Mouse (Mus musculus): ENCODE data around the gene Fuk. TPM values are rescaled to one million over a fixed set of nuclear protein-coding genes. Genes with fewer than 3 reads are reported as not detected.
"Not testable (repeated sequence)": the region's sequence is repeated elsewhere in the genome, so short reads cannot be mapped to it uniquely, and the experiment has no call there.

Gene Fuk
- total RNA-seq, 2 experiments from 2014 or later: 17.2 to 21.7 TPM

DNA sequence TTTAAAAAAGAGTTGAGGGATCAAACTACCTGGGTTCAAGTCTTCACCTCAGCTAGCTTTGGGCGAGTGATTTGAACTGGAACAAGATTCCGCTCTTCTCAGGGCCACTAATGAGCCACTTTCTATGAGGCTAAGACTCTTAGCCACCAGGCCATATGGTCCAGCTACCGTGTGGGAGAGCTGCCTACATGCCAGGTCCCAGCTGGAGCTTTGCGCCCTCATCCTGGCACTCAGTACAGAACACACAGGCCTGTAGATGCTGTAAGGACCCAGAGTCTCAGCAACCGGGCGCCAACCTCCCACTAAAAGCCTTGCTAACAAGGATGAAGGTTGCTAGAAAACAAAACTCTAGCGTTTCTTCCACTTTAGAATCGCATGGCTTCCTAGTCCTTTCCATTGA is 13.8 kb downstream of the Fuk start:
- peak; percentile 22 to 38 for DNase-seq (ENCODE audit: low spot score in 2 of 2)
- intact Hi-C loops (cut with DNase I): no loop called here

DNA sequence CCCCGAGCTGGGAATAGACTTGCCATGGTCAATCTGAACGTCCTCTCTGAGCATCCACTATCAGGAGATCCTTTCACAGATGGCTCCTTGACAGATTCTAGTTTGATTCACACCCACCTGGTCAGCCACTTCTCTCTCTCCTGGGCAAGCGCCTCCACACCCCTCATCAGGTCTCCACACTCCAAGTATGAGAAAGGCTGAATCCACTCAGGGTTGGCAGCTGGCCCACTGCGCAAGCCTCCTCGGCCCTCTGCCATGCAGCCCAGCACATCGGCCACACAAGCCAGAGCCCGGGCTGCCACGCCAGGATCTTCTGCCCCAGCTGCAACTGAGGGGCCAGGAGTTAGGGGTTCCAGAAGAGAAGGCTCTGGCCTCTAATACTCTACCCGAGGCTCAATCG is 14.7 kb downstream of the Fuk start:
- DNase-seq (ENCODE audit: low spot score in 2 of 2): no peak
- intact Hi-C loops (cut with DNase I): no loop called here

- no peak for DNase-seq (ENCODE audit: low spot score in 2 of 2)
- intact Hi-C loops (cut with DNase I): no loop called here
Observed at GRCm38 (mm10) chr8:110886634-110887033, 15.7 kb downstream of the Fuk start.

GRCm38 (mm10) chr8:110883824-110884223 is 18.5 kb downstream of the Fuk start:
- intact Hi-C loops (cut with DNase I): no loop called here
- DNase-seq (ENCODE audit: low spot score in 2 of 2): no peak

GRCm38 (mm10) chr8:110881741-110882310 is 20.5 kb downstream of the Fuk start:
- intact Hi-C loops (cut with DNase I): no loop called here
- peak; percentile 38 to 60 for DNase-seq (ENCODE audit: low spot score in 2 of 2)

GRCm38 (mm10) chr8:110877862-110878261 is 24.4 kb downstream of the Fuk start:
- intact Hi-C loops (cut with DNase I): no loop called here
- no peak for DNase-seq (ENCODE audit: low spot score in 2 of 2)

- DNase-seq (ENCODE audit: low spot score in 2 of 2): no peak
- intact Hi-C loops (cut with DNase I): no loop called here
Observed at GRCm38 (mm10) chr8:110870501-110870900, 31.8 kb downstream of the Fuk start.

DNA sequence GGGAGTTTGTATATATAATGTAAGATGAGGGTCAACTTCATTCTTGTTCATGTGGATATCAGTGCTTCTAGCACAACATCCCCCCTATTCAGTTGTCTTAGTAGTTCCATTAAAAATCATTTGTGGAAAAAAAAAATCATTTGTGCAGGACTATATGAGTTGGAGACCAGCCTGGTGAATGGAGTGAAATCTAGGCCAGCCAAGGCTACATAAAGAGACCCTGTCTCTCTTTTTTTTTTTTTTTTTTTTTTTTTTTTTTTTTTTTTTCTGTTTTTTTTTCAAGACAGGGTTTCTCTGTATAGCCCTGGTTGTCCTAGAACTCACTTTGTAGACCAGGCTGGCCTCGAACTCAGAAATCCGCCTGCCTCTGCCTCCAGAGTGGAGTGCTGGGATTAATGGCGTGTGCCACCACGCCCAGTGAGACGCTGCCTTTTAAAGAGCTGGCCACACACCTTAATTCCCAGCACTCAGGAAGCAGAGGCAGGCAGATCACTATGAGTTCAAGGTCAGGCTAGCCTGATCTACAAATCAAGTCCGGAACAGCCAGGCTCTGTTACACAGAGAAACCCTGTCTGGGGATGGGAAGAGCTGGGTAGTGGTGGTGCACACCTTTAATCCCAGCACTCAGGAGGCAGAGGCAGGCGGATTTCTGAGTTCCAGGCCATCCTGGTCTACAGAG is 40.8 kb downstream of the Fuk start:
- DNase-seq (ENCODE audit: low spot score in 2 of 2); intact Hi-C loops (cut with DNase I): not testable (repeated sequence)

DNA sequence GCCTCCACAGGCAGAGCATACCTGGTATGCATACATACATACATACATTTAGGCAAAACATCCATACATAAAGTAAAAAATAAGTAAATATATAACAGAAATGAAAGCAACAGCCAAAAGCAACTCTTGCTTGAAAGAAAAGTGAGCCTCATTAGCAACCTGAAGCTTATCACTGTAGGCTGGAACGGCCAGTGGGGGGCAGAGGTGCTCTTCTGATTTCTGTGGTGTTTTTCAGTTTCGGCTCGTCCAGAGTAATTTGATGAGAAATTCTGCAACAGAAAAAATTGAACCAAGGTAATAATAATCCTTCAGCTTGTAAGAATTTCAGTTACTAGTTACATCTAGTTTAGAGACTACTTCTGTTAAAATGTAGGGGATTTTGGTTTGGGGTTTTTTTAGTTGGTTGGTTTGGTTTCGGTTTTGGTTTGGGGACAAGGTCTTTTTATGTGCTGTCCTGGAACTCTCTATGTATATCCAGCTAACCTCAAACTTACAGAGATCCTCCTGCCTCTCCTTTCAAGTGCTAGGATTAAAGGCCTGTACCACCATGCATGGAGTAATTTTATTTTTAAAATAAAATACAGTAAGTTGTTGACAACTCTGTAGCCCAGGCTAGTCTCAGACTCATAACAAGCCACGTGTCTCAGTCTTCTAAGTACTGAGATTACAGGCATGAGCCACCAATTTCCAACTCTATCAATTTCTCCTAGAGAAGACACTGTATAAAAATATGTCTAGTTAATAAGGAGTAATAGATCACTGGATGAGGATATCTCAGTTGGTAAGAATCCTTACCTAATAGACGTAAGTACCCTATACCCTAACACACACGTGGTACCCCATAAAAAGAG is 42.4 kb downstream of the Fuk start:
- intact Hi-C loops (cut with DNase I): loop anchor here (10.0 kb wide), 1 partner anchor 125 kb away; no protein-coding TSS in a partner anchor
- DNase-seq (ENCODE audit: low spot score in 2 of 2): no peak

DNA sequence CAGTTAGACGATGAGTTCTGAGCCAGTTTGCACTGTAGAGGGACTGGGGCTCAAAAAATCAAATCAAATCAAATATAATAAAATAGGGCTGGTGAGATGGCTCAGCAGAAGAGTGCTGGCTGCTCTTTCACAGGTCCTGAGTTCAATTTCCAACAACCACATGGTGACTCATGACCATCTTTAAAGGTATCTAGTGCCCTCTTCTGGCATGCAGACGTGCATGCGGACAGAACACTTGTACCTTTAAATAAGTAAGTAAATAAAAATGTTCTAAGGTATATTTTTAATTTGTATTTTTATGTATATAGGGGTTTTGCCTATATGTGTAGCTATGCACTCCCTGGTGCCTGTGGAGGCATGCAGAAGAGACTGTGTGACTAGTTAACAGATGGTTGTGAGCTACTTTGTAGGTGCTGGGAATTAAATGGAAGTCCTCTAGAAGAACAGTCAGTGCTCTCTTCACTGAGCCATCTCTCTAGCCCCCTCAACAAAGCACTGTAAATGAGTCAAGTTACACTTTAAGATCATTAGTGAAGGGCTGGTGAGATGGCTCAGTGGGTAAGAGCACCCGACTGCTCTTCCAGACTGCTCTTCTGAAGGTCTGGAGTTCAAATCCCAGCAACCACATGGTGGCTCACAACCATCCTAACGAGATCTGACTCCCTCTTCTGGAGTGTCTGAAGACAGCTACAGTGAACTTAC is 45.4 kb downstream of the Fuk start:
- no peak for DNase-seq (ENCODE audit: low spot score in 2 of 2)
- intact Hi-C loops (cut with DNase I): loop anchor here (10.0 kb wide), 1 partner anchor 128 kb away; no protein-coding TSS in a partner anchor

GRCm38 (mm10) chr8:110856073-110856472 is 46.2 kb downstream of the Fuk start:
- DNase-seq (ENCODE audit: low spot score in 2 of 2): not testable (repeated sequence)

GRCm38 (mm10) chr8:110851186-110851585 is 51.1 kb downstream of the Fuk start:
- intact Hi-C loops (cut with DNase I): loop anchor here (10.0 kb wide), 1 partner anchor 134 kb away; no protein-coding TSS in a partner anchor
- no peak for DNase-seq (ENCODE audit: low spot score in 2 of 2)

More at GRCm38 (mm10) chr8:110856073-110856472, 46.2 kb downstream of the Fuk start:
- intact Hi-C loops (cut with DNase I): loop anchor here (10.0 kb wide), 1 partner anchor 129 kb away; no protein-coding TSS in a partner anchor

DNA sequence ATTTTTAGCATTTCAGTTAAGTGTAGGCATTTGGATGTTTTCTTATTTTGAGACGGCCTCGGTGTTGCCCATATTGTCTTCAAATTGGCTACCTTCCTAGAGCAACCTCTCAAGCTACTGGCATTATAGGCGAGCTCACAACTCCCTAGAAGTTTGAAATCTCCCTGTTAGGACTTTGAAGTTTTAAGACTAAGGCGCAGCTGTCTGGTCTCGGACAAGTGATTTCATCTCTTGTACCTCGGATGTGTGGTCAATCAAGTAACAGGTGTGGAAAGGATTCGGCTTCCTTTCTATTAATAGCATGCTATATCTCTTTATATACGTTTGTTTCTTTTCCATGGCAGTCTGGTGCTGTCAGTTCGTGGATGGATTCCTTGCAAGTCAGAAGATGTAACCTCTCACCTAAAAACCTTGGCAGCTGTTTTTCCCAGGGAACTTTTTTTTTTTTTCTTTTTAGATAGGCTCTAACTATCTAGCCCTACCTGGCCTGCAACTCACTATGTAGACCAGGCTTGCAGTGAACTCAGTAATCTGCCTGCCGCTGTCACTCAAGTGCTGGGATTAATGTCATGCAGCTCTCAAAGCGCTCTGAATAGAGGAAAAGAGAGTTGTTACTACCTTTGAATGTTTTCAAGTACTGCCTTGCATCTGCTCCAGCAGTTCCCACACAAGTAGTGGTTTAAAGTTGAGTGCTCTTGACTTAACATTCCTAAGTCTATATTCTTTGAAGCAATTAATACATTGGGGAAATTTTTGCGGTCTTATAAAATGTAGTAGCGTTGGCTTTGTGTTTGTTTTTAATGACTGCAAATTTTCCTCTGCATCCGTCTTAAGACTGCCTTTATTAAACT is 54.4 kb downstream of the Fuk start:
- DNase-seq (ENCODE audit: low spot score in 2 of 2): no peak
- intact Hi-C loops (cut with DNase I): loop anchor here (2.0 to 10.0 kb wide), 2 partner anchors 93 to 203 kb away; no protein-coding TSS in a partner anchor

- intact Hi-C loops (cut with DNase I): loop anchor here (2.0 to 10.0 kb wide), 2 partner anchors 92 to 202 kb away; no protein-coding TSS in a partner anchor
- no peak for DNase-seq (ENCODE audit: low spot score in 2 of 2)
Observed at GRCm38 (mm10) chr8:110847171-110847549, 55.1 kb downstream of the Fuk start.

DNA sequence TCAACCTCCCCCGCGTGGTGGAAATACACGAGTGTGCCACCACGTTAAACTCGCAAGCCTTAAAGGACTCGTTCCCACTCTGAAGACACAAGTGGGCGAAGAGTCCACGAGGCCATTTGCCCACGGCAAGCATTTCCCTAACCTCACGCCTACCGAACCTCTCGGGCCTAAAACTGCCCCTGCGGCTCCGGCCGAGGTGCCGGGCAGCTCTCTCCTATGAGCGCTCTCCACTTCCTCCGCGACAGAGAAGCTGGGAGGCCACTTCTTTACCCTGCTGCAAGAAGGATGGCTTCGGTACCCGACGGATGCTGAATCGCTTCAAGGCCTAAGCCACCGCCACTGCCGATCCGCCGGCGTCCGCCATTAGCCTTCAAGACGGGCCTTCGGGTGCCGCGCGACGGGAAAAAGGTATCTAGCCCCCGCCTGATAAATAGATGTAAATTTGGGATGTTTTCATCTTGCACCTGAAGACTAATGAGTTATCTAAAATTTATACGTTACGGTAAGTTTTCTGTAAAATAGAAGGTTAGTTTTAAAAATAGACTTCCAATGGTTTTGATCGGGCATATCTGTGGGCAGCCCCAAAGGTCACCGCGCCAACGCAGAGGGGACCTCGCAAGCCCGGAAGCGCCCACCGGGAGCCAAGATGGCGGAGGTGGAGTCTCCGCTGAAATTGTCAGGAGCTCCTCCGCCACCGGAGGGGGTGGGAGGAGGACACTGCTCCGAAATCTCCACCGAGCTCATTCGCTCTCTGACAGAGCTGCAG is 55.7 kb downstream of the Fuk start, which contains the start of the genes Cog4 and Sf3b3:
Gene Cog4 (plus strand): TSS at position 196 of the 766 bp plus-strand sequence.
Gene Sf3b3 (minus strand): TSS at position 383 of the 766 bp plus-strand sequence.
- intact Hi-C loops (cut with DNase I): loop anchor here (2.0 to 10.0 kb wide), 2 partner anchors 92 to 202 kb away; no protein-coding TSS in a partner anchor
- DNase-seq (ENCODE audit: low spot score in 2 of 2): peak; percentile 85 to 86

DNA sequence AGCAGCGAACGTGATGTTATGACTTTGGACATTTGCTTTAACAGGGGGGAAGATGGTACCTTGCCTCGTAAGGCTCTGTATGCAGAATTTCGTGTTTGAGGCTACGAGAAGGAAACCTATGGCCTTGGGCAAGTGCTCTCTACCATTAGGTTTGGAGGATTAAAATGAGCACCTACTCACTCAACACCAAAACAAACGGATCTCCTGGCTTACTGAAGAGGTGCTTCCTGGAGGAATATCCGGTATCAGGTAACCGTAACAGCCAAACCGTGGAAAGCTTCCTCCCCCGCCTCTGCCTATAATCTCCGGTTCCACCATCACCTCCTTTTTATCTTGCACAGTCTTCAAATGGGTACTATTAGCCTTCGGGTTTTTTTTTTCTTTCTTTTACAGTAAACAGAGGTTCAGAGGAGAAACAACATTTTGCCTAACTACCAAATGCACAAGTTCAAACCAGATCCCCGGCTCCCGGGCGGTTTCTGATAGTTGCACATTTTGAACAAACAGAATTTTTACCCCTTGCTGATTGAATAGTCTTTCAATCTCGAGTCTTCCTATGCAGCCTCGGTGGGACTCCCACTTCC is 56.4 kb downstream of the Fuk start:
- intact Hi-C loops (cut with DNase I): loop anchor here (2.0 to 10.0 kb wide), 2 partner anchors 91 to 201 kb away; no protein-coding TSS in a partner anchor

DNA sequence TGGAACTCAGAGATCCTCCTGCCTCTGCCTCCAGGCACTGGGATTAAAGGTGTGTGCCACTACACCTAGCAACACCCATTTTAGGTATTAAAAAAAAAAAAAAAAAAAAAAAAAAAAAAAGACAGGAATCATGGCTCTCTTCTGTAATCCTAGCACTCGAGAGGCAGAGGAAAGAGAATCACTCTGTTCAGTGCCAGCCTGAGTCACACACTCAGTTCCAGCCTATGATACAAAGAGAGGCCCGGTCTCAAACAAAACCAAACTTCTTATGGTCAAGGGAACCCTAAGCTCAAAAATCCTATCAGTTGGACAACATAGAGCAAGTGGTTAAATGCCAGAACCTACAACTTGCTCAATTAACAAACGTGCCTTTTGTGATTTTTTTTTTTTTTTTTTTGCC is 57.3 kb downstream of the Fuk start:
- intact Hi-C loops (cut with DNase I): loop anchor here (10.0 kb wide), 1 partner anchor 200 kb away; no protein-coding TSS in a partner anchor
- DNase-seq (ENCODE audit: low spot score in 2 of 2): no peak

More for the DNA sequence above, 56.4 kb downstream of the Fuk start:
- no peak for DNase-seq (ENCODE audit: low spot score in 2 of 2)
